Mouse (Mus musculus) E14TG2a.4 (cell line): Measurements from ENCODE around the gene Zfp174.
"Not testable (repeated sequence)": the region's sequence is repeated elsewhere in the genome, so short reads cannot be mapped to it uniquely, and the experiment has no call there.

ENCODE experiments used
- H3K27me3 ChIP-seq: 2 replicates; pipeline ENCODE4 v1.6.1; 2014; ENCODE audit warnings: low read length, control low read depth; ENCODE audit not compliant: insufficient read depth
- H3K36me3 ChIP-seq: 2 replicates; pipeline ENCODE4 v1.6.1; 2014; ENCODE audit warnings: low read length, control low read depth; ENCODE audit not compliant: insufficient read depth
- H3K4me1 ChIP-seq: replicated peaks from 2 replicates; pipeline ENCODE4 v1.6.1; 2014; ENCODE audit warnings: low read depth, low read length, control low read depth
- H3K4me3 ChIP-seq: replicated peaks from 2 replicates; pipeline ENCODE4 v1.5.1; 2014; ENCODE audit warnings: mild to moderate bottlenecking, low read length
- H3K9me3 ChIP-seq: 2 replicates; pipeline ENCODE4 v1.6.1; 2014; ENCODE audit warnings: low read length, control low read depth
- CTCF ChIP-seq: conservative IDR thresholded peaks from 2 replicates; pipeline ENCODE4 v1.5.1; 2014; ENCODE audit warnings: low read length
- NANOG ChIP-seq: IDR thresholded peaks from 2 replicates; pipeline ENCODE4 v1.6.1; 2014; ENCODE audit warnings: borderline replicate concordance, low read length, mixed read lengths
- POU5F1 ChIP-seq: IDR thresholded peaks from 2 replicates; pipeline ENCODE4 v1.6.1; 2014; ENCODE audit warnings: low read length, borderline replicate concordance

The Zfp174 gene

GRCm38 (mm10) chr16:3846711-3847518, at the start of gene Zfp174:
Zfp174 (plus strand) TSS chr16:3847268.
- no peak for TF ChIP-seq NANOG
- TF ChIP-seq POU5F1 = no peak
- 0 out of 2 replicates have a peak, but pooled peaks have one; percentile 2 for TF ChIP-seq CTCF
- peaks cover 80% of the 10 kb centered on the region for H3K4me1 ChIP-seq
- H3K27me3 ChIP-seq = no peaks in the 10 kb centered on the region
- no peaks in the 10 kb centered on the region for H3K9me3 ChIP-seq
- peak within 1 kb of the TSS; percentile 86 for H3K4me3 ChIP-seq
- no peaks in the 10 kb centered on the region for H3K36me3 ChIP-seq

GRCm38 (mm10) chr16:3808176-3808575, 38.9 kb upstream of the Zfp174 start:
- TF ChIP-seq CTCF = no peak
- TF ChIP-seq POU5F1 = no peak
- no peak for TF ChIP-seq NANOG
- peaks cover 48% of the 10 kb centered on the region for H3K9me3 ChIP-seq
- H3K36me3 ChIP-seq = no peaks in the 10 kb centered on the region
- no peaks in the 10 kb centered on the region for H3K4me1 ChIP-seq
- H3K27me3 ChIP-seq = no peaks in the 10 kb centered on the region
- H3K4me3 ChIP-seq = no peak overlapping the region

GRCm38 (mm10) chr16:3814667-3815066, 32.4 kb upstream of the Zfp174 start:
- H3K9me3 ChIP-seq = peaks cover 13% of the 10 kb centered on the region; the same call in 1 of the 2 replicates
- not testable (repeated sequence) for H3K36me3 ChIP-seq, H3K4me3 ChIP-seq, H3K27me3 ChIP-seq, H3K4me1 ChIP-seq

- no peaks in the 10 kb centered on the region for H3K27me3 ChIP-seq
- H3K4me3 ChIP-seq = no peak overlapping the region
- no peaks in the 10 kb centered on the region for H3K4me1 ChIP-seq
- TF ChIP-seq CTCF = no peak
- no peak for TF ChIP-seq NANOG
- TF ChIP-seq POU5F1 = no peak
- H3K36me3 ChIP-seq = no peaks in the 10 kb centered on the region
- H3K9me3 ChIP-seq = peaks cover 22% of the 10 kb centered on the region
These were observed 26.9 kb upstream of the Zfp174 start for GRCm38 (mm10) chr16:3820202-3820601.

- TF ChIP-seq POU5F1 = no peak
- no peak for TF ChIP-seq NANOG
- no peak for TF ChIP-seq CTCF
- Histone ChIP-seq H3K4me1 (no peaks in the 10 kb centered on the region), H3K9me3 (peaks cover 16% of the 10 kb centered on the region), H3K4me3 (no peak overlapping the region), H3K27me3 (no peaks in the 10 kb centered on the region), H3K36me3 (no peaks in the 10 kb centered on the region)
These were observed 19.0 kb upstream of the Zfp174 start for GRCm38 (mm10) chr16:3828021-3828420.

GRCm38 (mm10) chr16:3829727-3830126, 17.3 kb upstream of the Zfp174 start:
- peaks cover 8% of the 10 kb centered on the region; the same call in 1 of the 2 replicates for H3K9me3 ChIP-seq
- TF ChIP-seq POU5F1 = no peak
- TF ChIP-seq CTCF = no peak
- TF ChIP-seq NANOG = no peak
- no peak overlapping the region for H3K4me3 ChIP-seq
- no peaks in the 10 kb centered on the region for H3K27me3 ChIP-seq
- H3K36me3 ChIP-seq = no peaks in the 10 kb centered on the region
- H3K4me1 ChIP-seq = no peaks in the 10 kb centered on the region

- no peak within 1 kb of the TSS for H3K4me3 ChIP-seq
- H3K9me3 ChIP-seq = peaks cover 5% of the 10 kb centered on the region; the same call in 1 of the 2 replicates
- no peaks in the 10 kb centered on the region for H3K27me3 ChIP-seq
- H3K36me3 ChIP-seq = no peaks in the 10 kb centered on the region
- H3K4me1 ChIP-seq = no peaks in the 10 kb centered on the region
- TF ChIP-seq NANOG = no peak
- TF ChIP-seq POU5F1 = no peak
- 0 out of 2 replicates have a peak, but pooled peaks have one; percentile 8 for TF ChIP-seq CTCF
These were observed 16.4 kb upstream of the Zfp174 start, which contains the start of gene Olfr15 for GRCm38 (mm10) chr16:3830588-3831109. Olfr15 (plus strand) TSS chr16:3830878.

- Histone ChIP-seq H3K27me3 (0 out of 2 replicates have a peak, but pooled peaks cover 6% of the 10 kb centered on the region), H3K36me3 (no peaks in the 10 kb centered on the region), H3K4me3 (no peak overlapping the region), H3K9me3 (no peaks in the 10 kb centered on the region), H3K4me1 (peaks cover 9% of the 10 kb centered on the region)
- TF ChIP-seq NANOG (no peak), CTCF (no peak), POU5F1 (no peak)
These were observed 11.6 kb upstream of the Zfp174 start for GRCm38 (mm10) chr16:3835461-3835860.
